Mouse (Mus musculus) lung, embryonic 16.5 days (tissue): ENCODE measurements around the gene Macf1. TPM values are rescaled to one million over a fixed set of nuclear protein-coding genes. Genes with fewer than 3 reads are reported as not detected.

Experiments
- ATAC-seq: fragments of 200-750 bp; cut with Nextera tagmentation; 2 replicates; pipeline ENCODE4 v1.8.0; 2017; ENCODE audit warnings: low read depth, mild to moderate bottlenecking, moderate library complexity
- H3K27ac ChIP-seq: fragments of 300-500 bp; sonication (generic); 2 replicates; pipeline ENCODE4 v1.5.1; 2014; ENCODE audit warnings: mild to moderate bottlenecking, control low read depth, low read length
- H3K27me3 ChIP-seq: fragments of 300-500 bp; sonication (generic); 2 replicates; pipeline ENCODE4 v1.6.1; 2014; ENCODE audit warnings: low read depth, low read length, mixed read lengths; ENCODE audit not compliant: control insufficient read depth, insufficient read depth
- H3K36me3 ChIP-seq: fragments of 300-500 bp; sonication (generic); 2 replicates; pipeline ENCODE4 v1.6.1; 2014; ENCODE audit warnings: low read length; ENCODE audit not compliant: control insufficient read depth, insufficient read depth
- H3K4me1 ChIP-seq: fragments of 300-500 bp; sonication (generic); replicated peaks from 2 replicates; pipeline ENCODE4 v1.6.1; 2014; ENCODE audit warnings: low read length, mixed read lengths; ENCODE audit not compliant: control insufficient read depth, insufficient read depth
- H3K4me2 ChIP-seq: fragments of 300-500 bp; sonication (generic); 2 replicates; pipeline ENCODE4 v1.6.1; 2014; ENCODE audit warnings: low read depth, low read length, control low read depth
- H3K4me3 ChIP-seq: fragments of 300-500 bp; sonication (generic); 2 replicates; pipeline ENCODE4 v1.5.1; 2014; ENCODE audit warnings: mild to moderate bottlenecking, low read length, control low read depth
- H3K9ac ChIP-seq: fragments of 300-500 bp; sonication (generic); 2 replicates; pipeline ENCODE4 v1.6.1; 2014; ENCODE audit warnings: low read length, control low read depth
- H3K9me3 ChIP-seq: fragments of 300-500 bp; sonication (generic); 2 replicates; pipeline ENCODE4 v1.6.1; 2016; ENCODE audit warnings: low read length; ENCODE audit not compliant: control insufficient read depth
- WGBS: fragments of 180-500 bp; shearing (Covaris S2); extraction: QIAGEN DNeasy Blood & Tissue Kit; methylation state at CpG from one replicate; pipeline ENCODE4 v1.1.7; 2014; 5-methylcytosine and 5-hydroxymethylcytosine counted together
- polyA plus RNA-seq: library from polyadenylated mRNA; unstranded; fragments of >200 nt; fragmentation: Nextera tagmentation; extraction: Ambion mirVana; gene quantifications from 2 replicates; pipeline ENCODE4 v1.2.1, GENCODE M21; 2015

Gene Macf1
- polyA plus RNA-seq, 1 experiment from 2014 or later = 77.8 TPM

DNA sequence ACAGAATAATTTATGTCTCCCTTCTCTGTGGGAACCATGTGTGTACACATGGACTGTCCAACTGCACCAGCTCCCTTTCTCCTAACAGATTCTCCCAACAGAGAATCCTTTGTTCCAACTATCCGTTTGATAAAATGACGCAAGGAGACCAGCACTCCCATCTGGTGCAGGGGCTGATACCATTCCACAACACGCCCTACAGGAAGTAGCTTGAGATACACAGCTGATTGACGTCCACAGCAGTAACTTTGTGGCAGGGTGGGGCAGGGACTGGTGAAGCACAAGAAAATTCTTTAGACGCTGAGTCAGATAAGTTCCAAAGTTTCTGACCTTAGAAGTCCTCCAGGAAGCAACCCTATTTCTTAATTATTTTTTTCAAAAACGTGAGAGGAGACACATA is 261.3 kb downstream of the Macf1 start:
- Histone ChIP-seq H3K9me3 (no peaks in the 10 kb centered on the region), H3K4me3 (no peak overlapping the region), H3K4me2 (no peak overlapping the region), H3K9ac (no peak overlapping the region), H3K27me3 (no peaks in the 10 kb centered on the region), H3K27ac (peak overlapping the region; percentile 22; the same call in 1 of the 2 replicates), H3K4me1 (peaks cover 16% of the 10 kb centered on the region; the same call in 1 of the 2 replicates), H3K36me3 (peaks cover 3% of the 10 kb centered on the region)
- WGBS = 27% methylated on average over 6 of the region's 6 CpGs
- peak; percentile 53; the same call in 1 of the 2 replicates for ATAC-seq

DNA sequence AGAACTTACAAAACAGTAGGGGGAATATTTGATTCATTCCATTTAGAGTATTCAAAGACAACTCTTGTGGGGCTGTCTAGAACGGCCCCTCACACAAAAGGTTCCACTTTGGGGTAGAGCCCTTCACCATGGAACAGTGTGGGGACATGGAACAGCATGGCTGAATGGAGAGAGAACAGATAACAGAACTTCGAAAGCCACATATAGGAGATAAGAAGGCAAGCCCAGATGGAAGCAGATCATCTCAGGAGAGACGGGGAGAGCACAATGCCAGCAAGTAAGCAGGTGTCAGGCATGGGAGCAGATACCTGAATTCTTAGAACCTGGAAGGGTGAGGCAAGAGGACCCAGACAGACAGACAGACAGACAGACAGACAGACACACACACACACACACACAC is 266.1 kb downstream of the Macf1 start:
- H3K9me3 ChIP-seq = no peaks in the 10 kb centered on the region
- H3K36me3 ChIP-seq = no peaks in the 10 kb centered on the region
- H3K27me3 ChIP-seq = no peaks in the 10 kb centered on the region
- H3K4me1 ChIP-seq = peaks cover 17% of the 10 kb centered on the region
- no peak overlapping the region for H3K9ac ChIP-seq
- H3K4me2 ChIP-seq = no peak overlapping the region
- ATAC-seq = no peak
- no peak overlapping the region for H3K27ac ChIP-seq
- H3K4me3 ChIP-seq = no peak overlapping the region
- WGBS = 95% methylated on average over 3 of the region's 3 CpGs

DNA sequence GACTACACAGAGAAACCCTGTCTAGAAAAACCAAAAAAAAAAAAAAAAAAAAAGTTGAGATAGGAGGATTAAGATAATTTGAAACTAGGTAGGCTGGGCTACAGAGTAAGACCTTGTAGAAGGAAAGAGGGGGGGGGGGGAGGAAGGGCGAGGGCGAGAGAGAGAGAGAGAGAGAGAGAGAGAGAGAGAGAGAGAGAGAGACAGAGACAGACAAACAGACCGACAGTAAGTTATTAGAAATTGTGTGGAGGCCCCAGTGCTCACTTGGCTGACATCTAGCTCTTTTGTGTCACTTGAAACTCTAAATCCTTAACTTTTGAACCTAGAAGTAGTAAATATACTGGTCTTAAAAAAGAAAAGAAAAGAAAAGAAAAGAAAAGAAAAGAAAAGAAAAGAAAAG is 266.7 kb downstream of the Macf1 start:
- Histone ChIP-seq H3K4me2 (no peak overlapping the region), H3K27ac (no peak overlapping the region), H3K9ac (no peak overlapping the region), H3K4me3 (no peak overlapping the region), H3K9me3 (no peaks in the 10 kb centered on the region), H3K36me3 (no peaks in the 10 kb centered on the region), H3K4me1 (peaks cover 19% of the 10 kb centered on the region), H3K27me3 (no peaks in the 10 kb centered on the region)
- 56% methylated on average over 1 of the region's 3 CpGs for WGBS
- ATAC-seq = no peak

DNA sequence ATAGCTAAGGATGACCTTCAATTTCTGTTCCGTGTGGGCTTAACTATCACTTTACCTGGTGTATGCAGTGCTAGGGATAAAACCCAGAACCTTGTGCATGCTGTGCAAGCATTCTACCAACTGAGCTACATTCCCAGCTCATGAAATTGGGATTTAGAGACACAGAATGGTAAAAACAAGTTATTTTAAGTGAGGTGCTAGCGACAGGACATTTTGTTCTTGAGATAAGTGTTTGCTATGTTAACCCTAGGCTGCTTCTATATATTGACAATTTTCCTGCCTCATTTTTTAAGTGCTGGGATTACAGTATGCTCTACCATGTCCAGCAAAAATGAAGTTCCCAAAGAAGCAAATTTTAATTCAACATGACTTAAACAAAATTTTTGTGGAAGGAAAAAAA is 267.3 kb downstream of the Macf1 start:
- no peaks in the 10 kb centered on the region for H3K9me3 ChIP-seq
- no peak overlapping the region for H3K27ac ChIP-seq
- no peaks in the 10 kb centered on the region for H3K27me3 ChIP-seq
- peaks cover 20% of the 10 kb centered on the region for H3K4me1 ChIP-seq
- H3K9ac ChIP-seq = no peak overlapping the region
- H3K36me3 ChIP-seq = no peaks in the 10 kb centered on the region
- WGBS = 57% methylated on average over 2 of the region's 2 CpGs
- no peak overlapping the region for H3K4me2 ChIP-seq
- H3K4me3 ChIP-seq = no peak overlapping the region
- no peak for ATAC-seq

DNA sequence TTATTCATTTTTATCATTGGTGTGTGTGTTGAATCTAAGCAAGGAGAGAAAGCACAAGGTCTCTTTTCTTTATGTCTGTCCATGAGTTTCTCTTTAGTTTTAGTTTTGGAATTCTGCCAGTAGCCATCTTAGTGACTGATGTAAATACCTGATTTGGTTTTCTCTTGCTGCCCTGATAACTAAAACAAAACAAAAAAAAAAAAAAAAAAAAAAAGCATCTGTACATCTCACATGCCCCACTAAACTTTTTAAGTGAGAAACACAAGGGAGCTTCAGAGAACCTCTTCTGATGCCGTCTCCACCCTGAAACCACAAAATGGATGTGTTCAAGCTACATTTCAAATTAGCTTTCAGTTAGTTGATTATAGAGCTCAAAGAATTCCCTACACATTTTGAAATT is 268.6 kb downstream of the Macf1 start:
- Histone ChIP-seq H3K9me3 (no peaks in the 10 kb centered on the region), H3K36me3 (no peaks in the 10 kb centered on the region), H3K4me2 (no peak overlapping the region), H3K4me3 (no peak overlapping the region), H3K27ac (no peak overlapping the region), H3K27me3 (no peaks in the 10 kb centered on the region), H3K4me1 (peaks cover 21% of the 10 kb centered on the region), H3K9ac (no peak overlapping the region)
- ATAC-seq = no peak
- 85% methylated on average over 1 of the region's 1 CpGs for WGBS

DNA sequence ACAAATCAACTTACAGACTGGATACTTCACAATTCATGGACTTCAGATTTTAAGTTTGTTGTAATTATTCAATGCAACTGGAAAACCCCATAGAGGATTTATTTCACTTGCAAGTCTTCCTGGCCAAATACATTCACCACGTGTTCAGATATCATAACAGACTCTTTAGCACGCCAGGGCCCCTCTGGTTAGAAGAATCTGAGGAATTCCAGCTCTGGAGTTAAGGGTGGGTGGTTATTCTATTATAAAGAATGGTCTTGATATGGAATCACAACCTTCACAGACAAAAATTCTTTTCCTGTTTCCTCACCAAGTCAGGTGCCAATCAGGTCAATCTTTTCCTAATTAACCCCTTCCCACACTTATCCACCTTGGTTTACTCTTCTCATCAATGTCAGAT is 270.3 kb downstream of the Macf1 start:
- no peak for ATAC-seq
- no peak overlapping the region for H3K9ac ChIP-seq
- H3K4me2 ChIP-seq = no peak overlapping the region; the same call in 1 of the 2 replicates
- H3K36me3 ChIP-seq = peaks cover 4% of the 10 kb centered on the region
- H3K27me3 ChIP-seq = no peaks in the 10 kb centered on the region
- 26% methylated on average over 2 of the region's 2 CpGs for whole genome bisulfite sequencing
- peaks cover 38% of the 10 kb centered on the region for H3K4me1 ChIP-seq
- H3K9me3 ChIP-seq = no peaks in the 10 kb centered on the region
- H3K4me3 ChIP-seq = no peak overlapping the region
- peak overlapping the region; percentile 68 for H3K27ac ChIP-seq

DNA sequence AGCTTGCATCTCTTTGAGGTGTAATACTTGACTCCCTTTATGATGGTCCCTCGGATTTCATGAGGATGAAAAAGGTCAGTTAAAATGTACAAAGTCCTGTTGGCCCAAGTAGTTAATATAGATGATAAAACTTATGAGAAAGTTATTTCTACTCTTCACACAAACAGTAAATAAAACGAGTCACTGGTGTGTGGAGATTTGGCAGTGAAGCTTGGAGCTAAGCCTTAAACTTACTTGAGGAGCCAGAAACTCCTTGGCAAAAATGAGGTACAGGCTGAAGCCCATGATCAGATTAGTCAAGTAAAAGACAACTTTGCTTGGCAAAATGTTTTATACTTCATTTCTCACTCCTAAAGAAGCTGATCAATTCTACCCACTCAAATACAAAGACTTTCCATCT is 271.2 kb downstream of the Macf1 start:
- peaks cover 47% of the 10 kb centered on the region for H3K4me1 ChIP-seq
- H3K27me3 ChIP-seq = no peaks in the 10 kb centered on the region
- H3K4me2 ChIP-seq = peak overlapping the region; percentile 86
- ATAC-seq = no peak
- H3K36me3 ChIP-seq = peaks cover 8% of the 10 kb centered on the region
- WGBS = 27% methylated on average over 2 of the region's 2 CpGs
- H3K9ac ChIP-seq = peak overlapping the region; percentile 89
- peak overlapping the region; percentile 97 for H3K27ac ChIP-seq
- H3K9me3 ChIP-seq = no peaks in the 10 kb centered on the region
- H3K4me3 ChIP-seq = peak overlapping the region; percentile 87; the same call in 1 of the 2 replicates

DNA sequence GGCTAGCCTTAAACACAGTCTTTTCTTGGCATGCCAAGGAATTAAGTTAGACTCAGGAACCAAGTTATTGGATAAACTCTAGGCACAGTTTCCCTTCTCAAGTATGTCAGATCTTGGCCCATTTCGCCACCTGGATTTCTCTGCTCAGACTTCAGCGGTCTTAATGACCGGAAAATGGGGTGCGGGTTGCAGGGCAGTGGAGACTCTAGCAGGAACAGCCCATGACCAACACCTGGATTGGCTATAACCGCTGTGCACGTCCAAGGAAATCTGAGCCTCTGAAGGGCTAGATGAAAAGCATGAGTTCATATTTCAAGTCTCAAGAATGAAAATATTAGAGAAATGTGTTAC is 271.7 kb downstream of the Macf1 start:
- Histone ChIP-seq H3K4me2 (peak overlapping the region; percentile 86), H3K9me3 (no peaks in the 10 kb centered on the region), H3K4me1 (peaks cover 51% of the 10 kb centered on the region), H3K9ac (peak overlapping the region; percentile 89), H3K36me3 (peaks cover 8% of the 10 kb centered on the region), H3K27me3 (no peaks in the 10 kb centered on the region), H3K4me3 (peak overlapping the region; percentile 87), H3K27ac (peak overlapping the region; percentile 97)
- ATAC-seq = peak; percentile 9; the same call in 1 of the 2 replicates
- 6% methylated on average over 6 of the region's 6 CpGs for WGBS

DNA sequence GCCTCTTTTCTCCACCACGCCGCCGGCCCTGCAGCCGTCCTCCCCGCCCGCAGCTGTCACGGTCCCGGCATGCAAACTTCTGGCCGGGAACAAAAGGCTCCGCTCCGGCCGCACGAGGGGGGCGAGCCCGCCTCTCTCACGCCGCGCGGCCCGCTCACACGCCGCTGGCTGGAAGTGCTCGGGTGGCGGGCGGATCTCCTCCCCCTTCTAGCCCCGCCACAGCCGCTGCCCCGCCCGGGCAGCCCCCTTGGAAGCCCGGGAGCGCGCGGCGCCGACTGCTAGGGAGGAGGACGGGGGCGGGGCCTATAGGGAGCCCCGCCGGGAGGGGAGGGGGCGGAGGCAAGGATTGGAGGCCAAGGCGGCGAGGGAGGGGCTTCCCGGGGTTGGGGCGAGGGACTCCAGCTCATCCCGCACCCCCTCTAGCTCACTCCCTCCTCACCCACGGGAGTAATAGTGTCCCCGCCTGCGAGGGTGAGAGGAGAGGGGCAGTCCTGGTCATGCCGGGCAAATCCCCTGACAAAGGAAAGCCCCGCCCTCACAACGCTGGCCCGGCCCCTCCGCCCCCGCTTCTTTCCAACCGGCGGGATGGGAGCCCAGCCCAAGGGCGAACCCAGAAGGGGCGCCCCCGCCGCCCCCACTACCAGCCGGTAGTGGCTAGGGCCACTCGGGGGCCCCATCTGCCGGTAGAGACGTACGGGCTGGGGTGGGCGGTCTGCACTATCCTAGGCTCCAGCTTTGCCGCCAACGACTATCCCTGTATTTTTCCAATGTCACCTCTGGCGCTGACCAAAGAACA is 272.2 kb downstream of the Macf1 start:
- H3K27me3 ChIP-seq = no peaks in the 10 kb centered on the region
- H3K27ac ChIP-seq = peak overlapping the region; percentile 97
- H3K4me3 ChIP-seq = peak overlapping the region; percentile 87
- peak; percentile 94 for ATAC-seq
- H3K9ac ChIP-seq = peak overlapping the region; percentile 89
- H3K9me3 ChIP-seq = no peaks in the 10 kb centered on the region
- peaks cover 56% of the 10 kb centered on the region for H3K4me1 ChIP-seq
- peaks cover 8% of the 10 kb centered on the region for H3K36me3 ChIP-seq
- WGBS = under 1% methylated on average over 51 of the region's 69 CpGs
- peak overlapping the region; percentile 86 for H3K4me2 ChIP-seq
